Mouse (Mus musculus) heart, embryonic 16.5 days (tissue): ENCODE measurements around the gene Higd1c. TPM values are rescaled to one million over a fixed set of nuclear protein-coding genes. Genes with fewer than 3 reads are reported as not detected.

ENCODE experiments used
- ATAC-seq: fragments of 200-750 bp; cut with Nextera tagmentation; replicated peaks from 2 replicates; pipeline ENCODE4 v1.8.0; 2017; ENCODE audit warnings: moderate number of reproducible peaks; ENCODE audit not compliant: insufficient read depth, low FRiP score; ENCODE audit errors: extremely low read depth
- H3K27ac ChIP-seq: fragments of 300-500 bp; sonication (generic); 2 replicates; pipeline ENCODE4 v1.5.1; 2014; ENCODE audit warnings: mild to moderate bottlenecking, low read length, control low read depth, moderate library complexity
- H3K27me3 ChIP-seq: fragments of 300-500 bp; sonication (generic); 2 replicates; pipeline ENCODE4 v1.6.1; 2014; ENCODE audit warnings: low read length, mixed read lengths; ENCODE audit not compliant: control insufficient read depth, insufficient read depth
- H3K36me3 ChIP-seq: fragments of 300-500 bp; sonication (generic); 2 replicates; pipeline ENCODE4 v1.6.1; 2014; ENCODE audit not compliant: control insufficient read depth, insufficient read depth
- H3K4me1 ChIP-seq: fragments of 300-500 bp; sonication (generic); 2 replicates; pipeline ENCODE4 v1.6.1; 2014; ENCODE audit warnings: low read length, mixed read lengths; ENCODE audit not compliant: control insufficient read depth, insufficient read depth
- H3K4me2 ChIP-seq: fragments of 300-500 bp; sonication (generic); 2 replicates; pipeline ENCODE4 v1.6.1; 2014; ENCODE audit warnings: low read depth, mild to moderate bottlenecking, control low read depth, low read length
- H3K4me3 ChIP-seq: fragments of 300-500 bp; sonication (generic); 2 replicates; pipeline ENCODE4 v1.5.1; 2014; ENCODE audit warnings: mild to moderate bottlenecking, control low read depth, low read length
- H3K9ac ChIP-seq: fragments of 300-500 bp; sonication (generic); 2 replicates; pipeline ENCODE4 v1.6.1; 2014; ENCODE audit warnings: low read length, control low read depth
- H3K9me3 ChIP-seq: fragments of 300-500 bp; sonication (generic); replicated peaks from 2 replicates; pipeline ENCODE4 v1.6.1; 2016; ENCODE audit warnings: low read length; ENCODE audit not compliant: control insufficient read depth
- WGBS: fragments of 180-500 bp; shearing (Covaris S2); extraction: QIAGEN DNeasy Blood & Tissue Kit; methylation state at CpG from one replicate; pipeline ENCODE4 v1.1.7; 2014; 5-methylcytosine and 5-hydroxymethylcytosine counted together
- polyA plus RNA-seq: library from polyadenylated mRNA; unstranded; fragments of >200 nt; fragmentation: Nextera tagmentation; extraction: Ambion mirVana; gene quantifications from 2 replicates; pipeline ENCODE4 v1.2.1, GENCODE M21; 2015

Higd1c gene
- polyA plus RNA-seq, 1 experiment from 2014 or later = not detected

DNA sequence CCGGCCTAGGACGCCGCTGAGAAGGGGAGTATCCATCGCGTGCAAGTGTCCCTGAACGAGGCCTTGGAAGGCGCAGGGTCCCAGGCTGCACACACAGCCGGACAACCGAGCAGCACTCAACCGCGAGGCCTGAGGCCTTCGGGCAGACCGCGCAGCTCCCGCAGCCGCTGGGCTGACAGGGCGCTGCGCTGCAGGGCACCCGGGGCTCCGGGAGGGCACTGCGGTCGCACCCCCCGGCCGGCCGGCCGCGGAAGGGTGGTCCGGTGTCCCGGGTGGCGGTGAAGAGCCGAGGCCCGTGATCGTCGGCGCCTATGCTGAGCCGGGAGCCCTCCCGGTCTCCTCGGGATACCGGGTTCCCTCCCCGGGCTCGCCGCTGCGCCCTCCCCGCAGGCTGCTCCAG lies 58.1 kb downstream of the Higd1c start:
- H3K4me1 ChIP-seq = peaks cover 39% of the 10 kb centered on the region
- peaks cover 8% of the 10 kb centered on the region for H3K27me3 ChIP-seq
- WGBS = under 1% methylated on average over 38 of the region's 44 CpGs
- no peaks in the 10 kb centered on the region for H3K36me3 ChIP-seq
- H3K27ac ChIP-seq = peak overlapping the region; percentile 46
- H3K9me3 ChIP-seq = no peaks in the 10 kb centered on the region
- peak overlapping the region; percentile 100 for H3K4me2 ChIP-seq
- peak overlapping the region; percentile 95 for H3K9ac ChIP-seq
- peak; percentile 50 for ATAC-seq
- H3K4me3 ChIP-seq = peak overlapping the region; percentile 89

GRCm38 (mm10) chr15:100422899-100423860 lies 58.8 kb downstream of the Higd1c start:
- H3K4me3 ChIP-seq = peak overlapping the region; percentile 89
- H3K27ac ChIP-seq = 0 out of 2 replicates have a peak overlapping the region, but pooled peaks have one; percentile 20
- peak; percentile 98 for ATAC-seq
- H3K36me3 ChIP-seq = no peaks in the 10 kb centered on the region
- peak overlapping the region; percentile 100 for H3K4me2 ChIP-seq
- no peaks in the 10 kb centered on the region for H3K9me3 ChIP-seq
- H3K27me3 ChIP-seq = peaks cover 8% of the 10 kb centered on the region
- peaks cover 39% of the 10 kb centered on the region for H3K4me1 ChIP-seq
- WGBS = under 1% methylated on average over 64 of the region's 65 CpGs
- H3K9ac ChIP-seq = peak overlapping the region; percentile 95

- Histone ChIP-seq H3K4me3 (peak overlapping the region; percentile 89), H3K27me3 (peaks cover 8% of the 10 kb centered on the region), H3K4me2 (peak overlapping the region; percentile 100), H3K4me1 (peaks cover 38% of the 10 kb centered on the region), H3K9ac (peak overlapping the region; percentile 66), H3K9me3 (no peaks in the 10 kb centered on the region), H3K27ac (no peak overlapping the region), H3K36me3 (no peaks in the 10 kb centered on the region)
- WGBS = 5% methylated on average over 14 of the region's 14 CpGs
- no peak for ATAC-seq
Measured at GRCm38 (mm10) chr15:100423916-100424315, 59.6 kb downstream of the Higd1c start.

DNA sequence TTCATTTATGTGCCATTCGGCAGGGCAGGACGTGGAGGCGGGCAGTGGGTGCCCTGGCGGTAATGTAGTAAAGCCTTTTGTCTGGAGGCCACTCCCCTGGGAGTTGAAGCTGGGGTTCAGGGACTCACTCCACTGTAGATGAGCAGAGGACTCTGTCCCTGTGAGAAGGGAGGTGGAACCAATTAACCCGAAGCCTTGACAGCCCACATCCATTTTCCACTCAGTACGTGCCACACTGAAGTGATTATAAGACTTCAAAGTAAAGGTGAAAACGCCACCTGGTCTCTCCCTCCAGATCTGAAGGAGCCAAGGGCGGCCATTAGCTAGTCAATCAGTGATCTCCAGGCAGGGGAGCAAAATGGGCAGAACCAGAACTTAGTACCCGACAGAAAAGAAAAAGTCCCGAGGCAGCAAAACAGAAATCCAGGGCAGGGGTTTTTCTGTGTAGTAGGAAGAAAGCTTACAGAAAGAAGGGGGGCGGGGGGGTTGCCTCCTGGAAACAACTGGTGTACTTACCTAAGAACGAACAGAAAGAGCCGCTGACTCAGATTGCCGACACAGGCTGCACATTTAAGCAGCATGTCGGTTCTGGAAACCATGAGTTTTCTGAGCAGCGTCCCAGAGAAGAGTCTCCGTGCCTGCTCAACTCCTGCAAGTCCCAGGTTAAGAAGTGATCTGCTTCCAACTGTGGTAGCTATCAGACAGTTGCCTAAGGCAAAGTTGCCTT lies 60.2 kb downstream of the Higd1c start, which contains the start of gene Slc11a2:
Gene Slc11a2 (minus strand): TSS at position 677 of the 727 bp plus-strand sequence.
- WGBS = 32% methylated on average over 17 of the region's 17 CpGs
- no peaks in the 10 kb centered on the region for H3K9me3 ChIP-seq
- peak within 1 kb of the TSS; percentile 100 for H3K4me2 ChIP-seq
- no peaks in the 10 kb centered on the region for H3K36me3 ChIP-seq
- H3K4me1 ChIP-seq = peaks cover 32% of the 10 kb centered on the region
- H3K27me3 ChIP-seq = peaks cover 8% of the 10 kb centered on the region
- no peak for ATAC-seq
- H3K9ac ChIP-seq = peak within 1 kb of the TSS; percentile 66
- H3K4me3 ChIP-seq = peak within 1 kb of the TSS; percentile 89
- H3K27ac ChIP-seq = no peak within 1 kb of the TSS

GRCm38 (mm10) chr15:100428296-100428905 lies 64.1 kb downstream of the Higd1c start:
- H3K9ac ChIP-seq = no peak overlapping the region
- H3K9me3 ChIP-seq = no peaks in the 10 kb centered on the region
- no peaks in the 10 kb centered on the region for H3K36me3 ChIP-seq
- ATAC-seq = peak; percentile 19; the same call in 1 of the 2 replicates
- H3K4me2 ChIP-seq = no peak overlapping the region
- H3K4me3 ChIP-seq = no peak overlapping the region
- no peak overlapping the region for H3K27ac ChIP-seq
- H3K4me1 ChIP-seq = peaks cover 10% of the 10 kb centered on the region
- WGBS = 62% methylated on average over 13 of the region's 13 CpGs
- H3K27me3 ChIP-seq = peaks cover 8% of the 10 kb centered on the region

DNA sequence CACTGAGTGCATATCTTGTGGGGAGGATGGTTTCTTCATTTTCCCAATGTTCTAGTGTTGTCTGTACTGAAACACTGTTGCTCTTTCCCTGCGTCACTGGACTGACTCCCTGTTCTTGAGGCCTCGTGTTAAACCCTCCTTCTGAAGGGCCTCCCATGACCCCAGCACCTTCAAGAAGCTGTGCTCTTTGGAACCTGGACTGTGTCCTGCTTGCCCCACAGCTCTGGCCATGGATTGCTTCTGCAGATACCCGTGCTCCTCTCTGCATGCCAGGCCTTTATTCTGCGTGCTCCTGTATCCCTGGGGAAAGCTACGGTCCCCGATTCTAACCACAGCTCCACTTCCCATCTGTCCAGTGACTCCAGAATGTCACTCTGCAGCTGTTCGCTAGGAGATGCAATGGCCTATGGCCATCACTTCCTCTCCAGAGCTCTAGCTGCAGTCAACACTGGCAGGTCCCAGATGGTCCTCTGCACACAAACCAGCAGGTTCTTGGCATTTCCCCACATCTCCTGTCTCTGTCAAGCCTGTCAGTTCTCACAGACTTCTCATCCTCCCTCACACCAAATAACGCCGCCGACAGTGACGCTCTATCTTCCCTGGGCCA lies 65.7 kb downstream of the Higd1c start:
- Histone ChIP-seq H3K27me3 (peaks cover 6% of the 10 kb centered on the region), H3K27ac (no peak overlapping the region), H3K4me2 (no peak overlapping the region), H3K36me3 (no peaks in the 10 kb centered on the region), H3K4me1 (0 out of 2 replicates have a peak, but pooled peaks cover 2% of the 10 kb centered on the region), H3K9ac (no peak overlapping the region), H3K4me3 (no peak overlapping the region), H3K9me3 (no peaks in the 10 kb centered on the region)
- 60% methylated on average over 11 of the region's 11 CpGs for WGBS
- ATAC-seq = no peak

DNA sequence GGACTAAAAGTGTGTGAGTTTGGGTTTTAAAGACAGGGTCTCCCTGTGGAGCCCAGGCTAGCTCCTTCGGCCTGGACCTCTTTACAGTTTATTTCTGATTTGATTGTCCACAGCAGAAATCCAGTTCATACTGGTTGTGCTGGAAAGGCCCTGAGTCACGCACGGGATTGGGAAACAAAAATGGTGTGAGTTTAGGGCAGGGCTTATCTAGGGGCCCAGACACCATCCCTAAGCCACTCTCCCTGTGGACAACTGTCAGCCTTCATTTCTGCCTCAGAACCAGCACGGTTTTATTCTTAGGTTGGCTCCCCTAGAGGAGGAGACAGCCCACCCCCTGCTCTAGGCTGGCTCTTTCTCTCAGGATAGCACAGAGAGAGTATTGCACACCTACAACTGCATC lies 68.9 kb downstream of the Higd1c start:
- Histone ChIP-seq H3K4me1 (peaks cover 4% of the 10 kb centered on the region), H3K4me2 (no peak overlapping the region), H3K9ac (no peak overlapping the region), H3K27me3 (no peaks in the 10 kb centered on the region), H3K27ac (no peak overlapping the region), H3K36me3 (no peaks in the 10 kb centered on the region), H3K9me3 (no peaks in the 10 kb centered on the region), H3K4me3 (no peak overlapping the region)
- WGBS = 59% methylated on average over 4 of the region's 4 CpGs
- no peak for ATAC-seq
